Mouse (Mus musculus) bone marrow macrophage, adult 2 months (primary cell): ENCODE data around the gene Noxred1.

Experiments used
- CTCF ChIP-seq: IDR thresholded peaks from 2 replicates; pipeline ENCODE4 v1.5.1; 2012; ENCODE audit warnings: low read depth, mild to moderate bottlenecking, low read length, moderate library complexity
- POLR2A ChIP-seq: IDR thresholded peaks from 2 replicates; pipeline ENCODE4 v1.6.1; 2012; ENCODE audit warnings: mild to moderate bottlenecking, low read depth, low read length, borderline replicate concordance

DNA sequence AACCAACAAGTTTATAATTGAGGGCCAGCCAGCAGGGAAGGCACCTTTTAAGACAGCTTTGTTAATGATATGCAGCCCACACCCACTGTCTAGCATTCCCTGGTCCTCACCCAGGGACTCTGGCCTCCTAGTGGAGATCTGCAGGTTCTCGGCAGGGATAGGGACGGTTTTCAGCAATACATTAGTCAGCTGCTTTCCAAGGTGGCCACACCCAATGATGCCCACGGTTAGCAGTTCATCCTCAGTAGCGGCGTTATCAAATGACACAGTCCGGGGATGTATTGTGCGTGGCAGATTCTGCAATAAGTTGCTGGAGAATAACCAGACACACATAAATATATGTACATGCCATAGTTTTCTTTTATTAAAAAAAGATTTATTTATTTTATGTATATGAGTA is 11.7 kb downstream of the Noxred1 start:
- no peak for TF ChIP-seq POLR2A
- TF ChIP-seq CTCF = no peak
